Mouse (Mus musculus): ENCODE results near the gene Gm8890. TPM values are rescaled to one million over a fixed set of nuclear protein-coding genes. Genes with fewer than 3 reads are reported as not detected.

Gm8890 gene
- total RNA-seq (2023): not detected

GRCm38 (mm10) chr5:11255733-11256132 lies at the start of gene Gm8890:
Gene Gm8890 (plus strand): TSS chr5:11256033.

Other genes starting within 250 kb of the Gm8890 start
- not detected for gene Gm8879, start 128.4 kb upstream of the Gm8890 start, total RNA-seq (2023)
- not detected for gene Gm5861, start 73.0 kb upstream of the Gm8890 start, total RNA-seq (2023)
- gene Speer1, start 85.5 kb downstream of the Gm8890 start, total RNA-seq (2023): not detected
- not detected for gene Gm8897, start 160.4 kb downstream of the Gm8890 start, total RNA-seq (2023)
- not detected for gene Gm8906, start 246.7 kb downstream of the Gm8890 start, total RNA-seq (2023)